Comparison of ENCODE assay signal across 8 mouse cellular contexts in the genomic region with DNA sequence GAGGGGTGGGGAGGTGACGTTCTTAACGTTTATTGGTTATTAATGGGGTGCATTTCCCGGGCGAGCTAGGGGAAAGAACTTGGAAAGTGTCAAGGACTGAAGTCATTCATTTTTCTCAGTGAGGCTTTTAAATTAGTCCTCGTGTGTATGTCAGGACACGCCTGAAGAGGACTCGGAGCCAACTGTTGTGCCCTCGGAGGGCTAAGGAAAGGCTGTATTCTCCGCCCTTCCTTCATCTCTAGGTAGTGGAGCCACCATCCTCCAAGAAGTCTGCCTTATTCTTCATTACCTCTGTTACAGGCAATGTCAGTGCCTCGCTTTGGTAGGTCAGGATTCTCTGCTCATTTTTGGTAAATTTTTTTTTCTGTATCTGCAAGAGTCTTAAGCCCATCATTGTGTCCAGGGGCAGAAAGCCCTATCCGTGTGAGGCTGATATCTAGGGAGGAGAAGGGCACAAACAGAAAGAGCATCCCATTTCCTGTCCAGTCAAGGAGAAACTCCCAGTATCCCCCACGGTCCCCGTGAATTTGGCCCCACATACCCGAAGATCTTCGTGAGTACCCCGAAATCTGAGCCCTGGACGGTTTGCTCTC.
DNase-seq lines count a peak whose midpoint lies in the region; ATAC-seq and TF ChIP-seq lines count a peak whose summit lies in the region.

No protein-coding gene starts in this region.

- peak overlapping the region; percentile 27 for H3K9ac ChIP-seq in intestine, embryonic 15.5 days

- peak overlapping the region; percentile 91 for H3K27ac ChIP-seq in intestine, embryonic 15.5 days

- no peak for TF ChIP-seq POLR2A in lung, adult 2 months (IDR thresholded peaks at IDR 0.05; ENCODE audit: borderline replicate concordance, extremely low read depth, low read depth, low read length)
- TF ChIP-seq POLR2A in myocyte (IDR thresholded peaks at IDR 0.05; ENCODE audit: insufficient read length, low read depth), result no peak

- peak overlapping the region; percentile 64 for H3K4me2 ChIP-seq in intestine, embryonic 15.5 days (replicated peaks)
- peak overlapping the region; percentile 42 for H3K4me2 ChIP-seq in myocyte (ENCODE audit: low read depth)

- peak; percentile 60 for DNase-seq in lung, adult 2 months
- no peak for DNase-seq in lung, postnatal 4 days
- no peak for DNase-seq in B cell, adult 2 months
- DNase-seq in embryo, embryonic 10 days (ENCODE audit: low spot score), result no peak
- no peak for DNase-seq in layer of hippocampus, postnatal 10 days (ENCODE audit: low spot score in 2 of 2)

- 8% methylated on average over 17 of the region's 17 CpGs for WGBS in lung, adult 2 months
- WGBS in intestine, embryonic 15.5 days, result 11% methylated on average over 17 of the region's 17 CpGs

- H3K79me2 ChIP-seq in myocyte (ENCODE audit: control insufficient read depth, insufficient read depth), result no peaks in the 10 kb centered on the region

- peaks cover 8% of the 10 kb centered on the region for H3K4me1 ChIP-seq in lung, adult 2 months (ENCODE audit: control insufficient read depth, insufficient read depth, low read length)
- H3K4me1 ChIP-seq in erythroblast, embryonic 14.5 days (ENCODE audit: control insufficient read depth), result peaks cover 31% of the 10 kb centered on the region
- H3K4me1 ChIP-seq in intestine, embryonic 15.5 days (replicated peaks), result peaks cover 22% of the 10 kb centered on the region

- TF ChIP-seq CTCF in lung, adult 2 months (IDR thresholded peaks at IDR 0.05; ENCODE audit: insufficient read depth, low read length), result no peak

- ATAC-seq in intestine, embryonic 15.5 days, result peak; percentile 3; the same call in 1 of the 2 replicates

- peaks cover 22% of the 10 kb centered on the region for H3K27me3 ChIP-seq in erythroblast, embryonic 14.5 days (ENCODE audit: control insufficient read depth)
- no peaks in the 10 kb centered on the region for H3K27me3 ChIP-seq in intestine, embryonic 15.5 days (replicated peaks)
- H3K27me3 ChIP-seq in myocyte (ENCODE audit: control insufficient read depth, insufficient read depth, insufficient read length), result no peaks in the 10 kb centered on the region

- no peaks in the 10 kb centered on the region for H3K36me3 ChIP-seq in erythroblast, embryonic 14.5 days (ENCODE audit: control insufficient read depth)
- no peaks in the 10 kb centered on the region for H3K36me3 ChIP-seq in intestine, embryonic 15.5 days
- no peaks in the 10 kb centered on the region for H3K36me3 ChIP-seq in myocyte (ENCODE audit: control insufficient read depth, insufficient read depth)

- peak overlapping the region; percentile 72 for H3K4me3 ChIP-seq in lung, adult 2 months (replicated peaks; ENCODE audit: extremely low read depth, low read depth, low read length)
- H3K4me3 ChIP-seq in erythroblast, embryonic 14.5 days (replicated peaks), result peak overlapping the region; percentile 38
- H3K4me3 ChIP-seq in intestine, embryonic 15.5 days (replicated peaks), result peak overlapping the region; percentile 36
- H3K4me3 ChIP-seq in myocyte, result no peak overlapping the region

- no peak overlapping the region for H3ac ChIP-seq in myocyte (ENCODE audit: control insufficient read depth, insufficient read length)

- no peaks in the 10 kb centered on the region for H3K9me3 ChIP-seq in erythroblast, embryonic 14.5 days (ENCODE audit: control insufficient read depth, low read length)
- no peaks in the 10 kb centered on the region for H3K9me3 ChIP-seq in intestine, embryonic 15.5 days

TF ChIP-seq in myocyte, 11 proteins besides CTCF, POLR2A, EP300 and RAD21:
- TF ChIP-seq SRF (IDR thresholded peaks at IDR 0.05; ENCODE audit: control insufficient read depth, insufficient read length, low read depth), result no peak
- no peak for TF ChIP-seq CEBPB (IDR thresholded peaks at IDR 0.05; ENCODE audit: insufficient read depth, poor library complexity, severe bottlenecking)
- no peak for TF ChIP-seq MYOG (IDR thresholded peaks at IDR 0.05; ENCODE audit: control insufficient read depth in 1 of 3, insufficient read depth in 1 of 3, insufficient read length in 2 of 3, low read depth in 2 of 3)
- no peak for TF ChIP-seq TCF3 (IDR thresholded peaks at IDR 0.05; ENCODE audit: insufficient read length, low read depth)
- no peak for TF ChIP-seq REST (IDR thresholded peaks at IDR 0.05; ENCODE audit: insufficient read depth, insufficient read length)
- TF ChIP-seq POLR2AphosphoS2 (IDR thresholded peaks at IDR 0.05; ENCODE audit: insufficient read length, low read depth), result no peak
- no peak for TF ChIP-seq TCF12 (IDR thresholded peaks at IDR 0.05; ENCODE audit: insufficient read depth, poor library complexity, severe bottlenecking)
- no peak for TF ChIP-seq MAX (IDR thresholded peaks at IDR 0.05; ENCODE audit: low read depth)
- no peak for TF ChIP-seq MYOD1 (IDR thresholded peaks at IDR 0.05; ENCODE audit: control insufficient read depth in 1 of 3, insufficient read length in 2 of 3, low read depth in 2 of 3)
- no peak for TF ChIP-seq E2F4 (IDR thresholded peaks at IDR 0.05; ENCODE audit: insufficient read depth)
- TF ChIP-seq USF1 (IDR thresholded peaks at IDR 0.05; ENCODE audit: low read depth), result no peak
